Mouse (Mus musculus) testis, adult 2 months (tissue): ENCODE measurements around the gene Bbs7. TPM values are rescaled to one million over a fixed set of nuclear protein-coding genes. Genes with fewer than 3 reads are reported as not detected.

Experiments
- H3K27ac ChIP-seq: fragments of 200-500 bp; 2 replicates; pipeline ENCODE4 v1.5.1; 2012; ENCODE audit warnings: low read depth, low read length; ENCODE audit not compliant: control insufficient read depth, insufficient read depth
- H3K27me3 ChIP-seq: fragments of 200-500 bp; 2 replicates; pipeline ENCODE4 v1.6.1; 2012; ENCODE audit warnings: mild to moderate bottlenecking, low read length, moderate library complexity; ENCODE audit not compliant: control insufficient read depth, insufficient read depth
- H3K36me3 ChIP-seq: fragments of 200-500 bp; 2 replicates; pipeline ENCODE4 v1.6.1; 2012; ENCODE audit warnings: mild to moderate bottlenecking, low read length; ENCODE audit not compliant: control insufficient read depth, insufficient read depth
- H3K4me1 ChIP-seq: fragments of 200-500 bp; 2 replicates; pipeline ENCODE4 v1.6.1; 2012; ENCODE audit warnings: low read length; ENCODE audit not compliant: control insufficient read depth, insufficient read depth
- H3K4me3 ChIP-seq: fragments of 200-500 bp; 2 replicates; pipeline ENCODE4 v1.5.1; 2012; ENCODE audit warnings: low read depth, mild to moderate bottlenecking, low read length, moderate library complexity, mixed read lengths; ENCODE audit not compliant: control insufficient read depth
- CTCF ChIP-seq: fragments of 200-500 bp; IDR thresholded peaks from 2 replicates; pipeline ENCODE4 v1.5.1; 2012; ENCODE audit warnings: low read depth, mild to moderate bottlenecking, inconsistent platforms, low read length, moderate library complexity; ENCODE audit not compliant: control insufficient read depth, insufficient read depth, insufficient replicate concordance
- POLR2A ChIP-seq: fragments of 200-500 bp; IDR thresholded peaks from 2 replicates; pipeline ENCODE4 v1.6.1; 2012; ENCODE audit warnings: low read depth, mild to moderate bottlenecking, inconsistent platforms, low read length, moderate library complexity; ENCODE audit not compliant: control insufficient read depth
- polyA plus RNA-seq: library from polyadenylated mRNA; depleted of rRNA; stranded (reverse); fragments of >200 nt; gene quantifications from 2 replicates; pipeline ENCODE4 v1.2.3, GENCODE M21; 2012

The Bbs7 gene
- polyA plus RNA-seq, 1 experiment, result 28.7 TPM

- Histone ChIP-seq H3K27me3 (no peaks in the 10 kb centered on the region), H3K4me1 (peaks cover 3% of the 10 kb centered on the region; the same call in 1 of the 2 replicates), H3K27ac (peak overlapping the region; percentile 10; the same call in 1 of the 2 replicates), H3K4me3 (peak overlapping the region; percentile 98), H3K36me3 (no peaks in the 10 kb centered on the region; the same call in 1 of the 2 replicates)
- TF ChIP-seq CTCF (no peak), POLR2A (no peak)
Measured at GRCm38 (mm10) chr3:36571361-36571826, 41.9 kb downstream of the Bbs7 start.

GRCm38 (mm10) chr3:36569836-36570235 lies 43.4 kb downstream of the Bbs7 start:
- Histone ChIP-seq H3K36me3 (peaks cover 1% of the 10 kb centered on the region; the same call in 1 of the 2 replicates), H3K4me3 (no peak overlapping the region), H3K27ac (no peak overlapping the region), H3K4me1 (peaks cover 3% of the 10 kb centered on the region; the same call in 1 of the 2 replicates), H3K27me3 (no peaks in the 10 kb centered on the region)
- no peak for TF ChIP-seq CTCF
- no peak for TF ChIP-seq POLR2A

GRCm38 (mm10) chr3:36563666-36564065 lies 49.6 kb downstream of the Bbs7 start:
- no peaks in the 10 kb centered on the region for H3K4me1 ChIP-seq
- H3K27ac ChIP-seq, result no peak overlapping the region
- H3K36me3 ChIP-seq, result peaks cover 4% of the 10 kb centered on the region
- H3K4me3 ChIP-seq, result no peak overlapping the region
- TF ChIP-seq CTCF, result no peak
- no peaks in the 10 kb centered on the region for H3K27me3 ChIP-seq

GRCm38 (mm10) chr3:36559606-36560005 lies 53.7 kb downstream of the Bbs7 start:
- Histone ChIP-seq H3K4me1 (no peaks in the 10 kb centered on the region), H3K27me3 (no peaks in the 10 kb centered on the region), H3K27ac (no peak overlapping the region), H3K36me3 (peaks cover 3% of the 10 kb centered on the region), H3K4me3 (no peak overlapping the region)
- no peak for TF ChIP-seq CTCF
- TF ChIP-seq POLR2A, result no peak

GRCm38 (mm10) chr3:36557601-36558000 lies 55.7 kb downstream of the Bbs7 start:
- TF ChIP-seq CTCF, result no peak
- no peak for TF ChIP-seq POLR2A
- Histone ChIP-seq H3K4me3 (no peak overlapping the region), H3K27ac (no peak overlapping the region), H3K4me1 (no peaks in the 10 kb centered on the region), H3K27me3 (no peaks in the 10 kb centered on the region), H3K36me3 (peaks cover 1% of the 10 kb centered on the region; the same call in 1 of the 2 replicates)

- Histone ChIP-seq H3K27ac (peak within 1 kb of the TSS; percentile 91), H3K36me3 (no peaks in the 10 kb centered on the region)
- TF ChIP-seq POLR2A (peak; percentile 91), CTCF (no peak)
Measured at GRCm38 (mm10) chr3:36552406-36553047, 60.8 kb downstream of the Bbs7 start, which contains the start of gene Exosc9. Exosc9 (plus strand) TSS chr3:36552606.

GRCm38 (mm10) chr3:36551851-36552384 lies 61.4 kb downstream of the Bbs7 start:
- Histone ChIP-seq H3K27ac (peak overlapping the region; percentile 91), H3K36me3 (no peaks in the 10 kb centered on the region), H3K4me1 (peaks cover 7% of the 10 kb centered on the region), H3K4me3 (peak overlapping the region; percentile 98), H3K27me3 (no peaks in the 10 kb centered on the region)
- no peak for TF ChIP-seq POLR2A
- TF ChIP-seq CTCF, result no peak

More at GRCm38 (mm10) chr3:36552406-36553047, 60.8 kb downstream of the Bbs7 start, which contains the start of gene Exosc9:
- H3K27me3 ChIP-seq, result no peaks in the 10 kb centered on the region
- H3K4me1 ChIP-seq, result peaks cover 7% of the 10 kb centered on the region
- H3K4me3 ChIP-seq, result peak within 1 kb of the TSS; percentile 98
